Mouse (Mus musculus): ENCODE data around the gene Itpr1.

GRCm38 (mm10) chr6:108277622-108278396 lies 64.9 kb downstream of the Itpr1 start:
- TF ChIP-seq CTCF (IDR thresholded peaks at IDR 0.05; ENCODE audit: insufficient read depth, low read depth, low read length), result no peak
- TF ChIP-seq POLR2A (IDR thresholded peaks at IDR 0.05; ENCODE audit: insufficient read depth, low read depth, low read length), result no peak

Measured in olfactory bulb, adult 2 months (tissue).